Mouse (Mus musculus): ENCODE measurements around the gene Gba. TPM values are rescaled to one million over a fixed set of nuclear protein-coding genes. Genes with fewer than 3 reads are reported as not detected.
"Not testable (repeated sequence)": the region's sequence is repeated elsewhere in the genome, so short reads cannot be mapped to it uniquely, and the experiment has no call there.

The Gba gene
- total RNA-seq, 2 experiments from 2014 or later = 19.7 to 21.8 TPM

GRCm38 (mm10) chr3:89216407-89216806 lies 13.7 kb downstream of the Gba start:
- DNase-seq = not testable (repeated sequence)

- no peak for DNase-seq
These were observed 15.5 kb downstream of the Gba start for GRCm38 (mm10) chr3:89218271-89218670.

- DNase-seq = no peak
These were observed 16.8 kb downstream of the Gba start for GRCm38 (mm10) chr3:89219546-89219945.

- DNase-seq = no peak
These were observed 18.4 kb downstream of the Gba start for GRCm38 (mm10) chr3:89221167-89221566.

- DNase-seq = no peak
These were observed 22.1 kb downstream of the Gba start for GRCm38 (mm10) chr3:89224796-89225195.

GRCm38 (mm10) chr3:89225321-89225815 lies 22.6 kb downstream of the Gba start:
- DNase-seq = no peak

- DNase-seq = no peak
These were observed 23.2 kb downstream of the Gba start for GRCm38 (mm10) chr3:89225918-89226317.

GRCm38 (mm10) chr3:89226361-89226760 lies 23.6 kb downstream of the Gba start:
- no peak for DNase-seq

- no peak for DNase-seq
These were observed 24.2 kb downstream of the Gba start, which contains the start of gene Mtx1 for GRCm38 (mm10) chr3:89226900-89227299. Mtx1 (minus strand) TSS chr3:89227088.

- DNase-seq = peak; percentile 89
These were observed 24.8 kb downstream of the Gba start for GRCm38 (mm10) chr3:89227307-89228179.

- peak; percentile 94 for DNase-seq
These were observed 25.4 kb downstream of the Gba start for GRCm38 (mm10) chr3:89228180-89228549.

- no peak for DNase-seq
These were observed 26.1 kb downstream of the Gba start, which contains the start of gene Muc1 for GRCm38 (mm10) chr3:89228836-89229235. Muc1 (plus strand) TSS chr3:89229057.

- no peak for DNase-seq
These were observed 26.5 kb downstream of the Gba start for GRCm38 (mm10) chr3:89229276-89229675.

GRCm38 (mm10) chr3:89230561-89230960 lies 27.8 kb downstream of the Gba start:
- no peak for DNase-seq

GRCm38 (mm10) chr3:89231345-89231744 lies 28.6 kb downstream of the Gba start:
- no peak for DNase-seq

GRCm38 (mm10) chr3:89231772-89232275 lies 29.1 kb downstream of the Gba start:
- DNase-seq = no peak

GRCm38 (mm10) chr3:89232614-89233013 lies 29.9 kb downstream of the Gba start:
- DNase-seq = no peak

GRCm38 (mm10) chr3:89233562-89234110 lies 30.9 kb downstream of the Gba start:
- peak; percentile 69 for DNase-seq

- DNase-seq = no peak
These were observed 33.8 kb downstream of the Gba start for GRCm38 (mm10) chr3:89236516-89236915.

- DNase-seq = no peak
These were observed 35.0 kb downstream of the Gba start for GRCm38 (mm10) chr3:89237682-89238081.

- DNase-seq = no peak
These were observed 35.8 kb downstream of the Gba start for GRCm38 (mm10) chr3:89238494-89238893.

- peak; percentile 79 for DNase-seq
These were observed 39.7 kb downstream of the Gba start for GRCm38 (mm10) chr3:89242331-89242895.

GRCm38 (mm10) chr3:89243609-89244008 lies 40.9 kb downstream of the Gba start:
- DNase-seq = peak; percentile 65
